Mouse (Mus musculus) cerebellum, adult 2 months (tissue): Measurements from ENCODE around the gene Espn.
A peak's percentile ranks its signal among the peaks of the same experiment; 100 is the strongest.

ENCODE experiments used
- CTCF ChIP-seq: fragments of 200-500 bp; IDR thresholded peaks from 2 replicates; pipeline ENCODE4 v1.5.1; 2011; ENCODE audit warnings: low read depth, mild to moderate bottlenecking, control low read depth, low read length, moderate library complexity, borderline replicate concordance; ENCODE audit not compliant: insufficient read depth
- POLR2A ChIP-seq: fragments of 200-500 bp; IDR thresholded peaks from 2 replicates; pipeline ENCODE4 v1.6.1; 2011; ENCODE audit warnings: low read length, control low read depth, borderline replicate concordance; ENCODE audit not compliant: insufficient read depth

GRCm38 (mm10) chr4:152173041-152173440 is 20.9 kb upstream of the Espn start:
- TF ChIP-seq CTCF (peak; percentile 98), POLR2A (no peak)
